Mouse (Mus musculus): ENCODE results near the gene Mrpl37.

DNA sequence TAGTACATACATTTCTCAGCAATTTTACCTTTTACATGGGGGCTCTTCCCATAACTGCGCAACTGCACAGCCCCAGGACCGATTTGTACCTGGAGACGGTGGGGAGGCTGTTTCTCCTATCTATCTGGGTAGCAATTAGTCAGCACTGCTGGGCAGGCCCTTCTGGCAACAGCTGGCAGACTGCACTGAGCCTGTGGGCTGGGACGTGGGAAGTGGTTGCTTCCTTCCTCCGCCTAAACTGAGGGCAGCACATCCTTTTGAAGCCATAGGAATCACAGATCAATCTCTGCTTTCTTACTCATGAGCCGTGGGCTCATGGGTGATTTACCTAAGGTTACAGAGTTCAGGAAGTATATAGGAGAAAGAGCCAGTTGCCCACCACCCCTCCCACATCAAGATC, 7.9 kb downstream of the Mrpl37 start:
- no peak for TF ChIP-seq CTCF (IDR thresholded peaks at IDR 0.05; ENCODE audit: borderline replicate concordance, insufficient read depth, low read depth, low read length)
- no peak for TF ChIP-seq POLR2A (IDR thresholded peaks at IDR 0.05; ENCODE audit: borderline replicate concordance, insufficient read depth, low read length)

Measured in cerebellum, adult 2 months (tissue).